Mouse (Mus musculus): Measurements from ENCODE around the gene Pik3r1. TPM values are rescaled to one million over a fixed set of nuclear protein-coding genes. Genes with fewer than 3 reads are reported as not detected.
A peak's percentile ranks its signal among the peaks of the same experiment; 100 is the strongest.

Pik3r1 gene
- polyA plus RNA-seq, 1 experiment: 35.2 TPM

GRCm38 (mm10) chr13:101699742-101700141, 68.3 kb downstream of the Pik3r1 start:
- Histone ChIP-seq H3K27me3 (ENCODE audit: control insufficient read depth, insufficient read depth, low read length) (no peaks in the 10 kb centered on the region), H3K4me1 (replicated peaks; ENCODE audit: control insufficient read depth, insufficient read depth, low read length) (peaks cover 40% of the 10 kb centered on the region), H3K27ac (ENCODE audit: control insufficient read depth, insufficient read depth, low read length) (no peak overlapping the region), H3K36me3 (ENCODE audit: control insufficient read depth, insufficient read depth, low read length) (peaks cover 25% of the 10 kb centered on the region), H3K4me3 (ENCODE audit: control insufficient read depth, insufficient read depth, low read length) (no peak overlapping the region)
- 69% methylated on average over 5 of the region's 5 CpGs for WGBS
- no peak for DNase-seq
- no peak for TF ChIP-seq POLR2A (IDR thresholded peaks at IDR 0.05; ENCODE audit: control insufficient read depth, extremely low read depth, insufficient read depth, low read length, poor library complexity)
- TF ChIP-seq CTCF (IDR thresholded peaks at IDR 0.05; ENCODE audit: borderline replicate concordance, control insufficient read depth, extremely low read depth, insufficient read depth, low read length, poor library complexity): no peak

GRCm38 (mm10) chr13:101697966-101698365, 70.1 kb downstream of the Pik3r1 start:
- Histone ChIP-seq H3K4me3 (ENCODE audit: control insufficient read depth, insufficient read depth, low read length) (no peak overlapping the region), H3K4me1 (replicated peaks; ENCODE audit: control insufficient read depth, insufficient read depth, low read length) (peaks cover 44% of the 10 kb centered on the region), H3K27me3 (ENCODE audit: control insufficient read depth, insufficient read depth, low read length) (no peaks in the 10 kb centered on the region), H3K27ac (ENCODE audit: control insufficient read depth, insufficient read depth, low read length) (no peak overlapping the region), H3K36me3 (ENCODE audit: control insufficient read depth, insufficient read depth, low read length) (peaks cover 25% of the 10 kb centered on the region)
- DNase-seq: no peak
- WGBS: 80% methylated on average over 5 of the region's 5 CpGs
- TF ChIP-seq POLR2A (IDR thresholded peaks at IDR 0.05; ENCODE audit: control insufficient read depth, extremely low read depth, insufficient read depth, low read length, poor library complexity): no peak
- no peak for TF ChIP-seq CTCF (IDR thresholded peaks at IDR 0.05; ENCODE audit: borderline replicate concordance, control insufficient read depth, extremely low read depth, insufficient read depth, low read length, poor library complexity)

DNA sequence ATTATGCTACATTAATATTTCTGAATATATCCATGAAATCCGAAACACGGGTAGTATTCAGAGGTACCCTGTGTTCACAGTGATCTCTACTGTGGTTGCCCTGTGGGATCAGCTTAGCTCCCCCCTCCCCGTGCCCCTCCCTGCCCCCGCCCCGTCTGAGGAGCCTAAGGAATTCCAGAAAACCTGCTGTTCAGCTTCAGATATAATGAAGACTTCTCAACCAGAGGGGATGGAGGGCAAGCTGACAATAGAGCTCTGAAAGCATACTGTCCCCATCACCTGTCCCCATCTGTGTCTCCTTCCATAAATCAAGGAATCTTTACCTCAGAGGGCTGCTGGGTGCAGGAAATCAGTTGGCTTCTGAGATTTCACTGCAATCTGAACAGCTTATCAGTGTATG, 70.6 kb downstream of the Pik3r1 start:
- DNase-seq: no peak
- H3K27ac ChIP-seq (ENCODE audit: control insufficient read depth, insufficient read depth, low read length): no peak overlapping the region; the same call in 1 of the 2 replicates
- WGBS: 91% methylated on average over 5 of the region's 5 CpGs
- H3K36me3 ChIP-seq (ENCODE audit: control insufficient read depth, insufficient read depth, low read length): peaks cover 25% of the 10 kb centered on the region
- H3K27me3 ChIP-seq (ENCODE audit: control insufficient read depth, insufficient read depth, low read length): no peaks in the 10 kb centered on the region
- TF ChIP-seq CTCF (IDR thresholded peaks at IDR 0.05; ENCODE audit: borderline replicate concordance, control insufficient read depth, extremely low read depth, insufficient read depth, low read length, poor library complexity) (no peak), POLR2A (IDR thresholded peaks at IDR 0.05; ENCODE audit: control insufficient read depth, extremely low read depth, insufficient read depth, low read length, poor library complexity) (no peak)
- peaks cover 41% of the 10 kb centered on the region for H3K4me1 ChIP-seq (replicated peaks; ENCODE audit: control insufficient read depth, insufficient read depth, low read length)
- H3K4me3 ChIP-seq (ENCODE audit: control insufficient read depth, insufficient read depth, low read length): no peak overlapping the region

DNA sequence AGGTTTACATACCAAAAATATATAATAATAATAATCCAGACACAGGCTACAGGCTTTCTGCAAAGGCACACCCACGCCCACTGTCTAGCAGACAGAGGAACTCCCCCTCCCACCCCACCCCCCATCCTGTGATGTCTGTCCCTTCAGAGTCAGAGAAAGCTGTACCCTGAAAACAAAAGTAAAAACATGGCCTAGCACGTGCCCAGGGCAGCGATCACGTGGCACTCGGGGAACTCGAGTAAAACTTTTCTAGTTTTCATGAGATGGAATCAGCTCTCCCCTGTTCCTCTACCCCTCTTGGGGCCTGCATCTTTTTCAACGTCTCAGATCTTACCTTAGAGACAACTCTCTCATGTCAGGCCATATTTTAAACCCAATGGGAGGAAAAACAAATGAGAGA, 71.2 kb downstream of the Pik3r1 start:
- 5% methylated on average over 7 of the region's 7 CpGs for WGBS

DNA sequence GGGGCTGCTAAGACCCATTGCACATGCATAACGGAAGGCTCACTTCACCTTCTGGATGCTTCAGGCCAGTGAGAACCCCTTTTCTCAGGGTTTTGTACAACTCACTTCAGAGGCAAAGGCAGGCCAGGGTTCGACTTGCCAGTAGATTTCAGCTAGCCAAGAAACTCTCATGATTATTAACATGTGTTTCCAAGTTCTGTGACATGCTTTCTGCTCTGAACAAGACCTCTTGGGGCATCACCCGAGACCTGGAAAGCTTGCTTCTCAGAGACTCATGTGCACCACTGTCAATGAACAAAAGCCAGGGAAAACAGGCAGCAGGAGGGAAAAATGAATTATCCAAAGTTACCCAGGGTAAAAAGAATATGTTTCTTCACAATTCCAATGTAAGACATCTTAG, 71.7 kb downstream of the Pik3r1 start:
- Histone ChIP-seq H3K4me3 (ENCODE audit: control insufficient read depth, insufficient read depth, low read length) (no peak overlapping the region), H3K27ac (ENCODE audit: control insufficient read depth, insufficient read depth, low read length) (peak overlapping the region; percentile 61; the same call in 1 of the 2 replicates), H3K36me3 (ENCODE audit: control insufficient read depth, insufficient read depth, low read length) (peaks cover 20% of the 10 kb centered on the region), H3K27me3 (ENCODE audit: control insufficient read depth, insufficient read depth, low read length) (no peaks in the 10 kb centered on the region), H3K4me1 (replicated peaks; ENCODE audit: control insufficient read depth, insufficient read depth, low read length) (peaks cover 39% of the 10 kb centered on the region)
- 68% methylated on average over 3 of the region's 3 CpGs for WGBS
- TF ChIP-seq CTCF (IDR thresholded peaks at IDR 0.05; ENCODE audit: borderline replicate concordance, control insufficient read depth, extremely low read depth, insufficient read depth, low read length, poor library complexity): no peak
- no peak for TF ChIP-seq POLR2A (IDR thresholded peaks at IDR 0.05; ENCODE audit: control insufficient read depth, extremely low read depth, insufficient read depth, low read length, poor library complexity)
- DNase-seq: no peak

More for the DNA sequence above, 71.2 kb downstream of the Pik3r1 start:
- peak; percentile 60 for DNase-seq
- H3K36me3 ChIP-seq (ENCODE audit: control insufficient read depth, insufficient read depth, low read length): peaks cover 25% of the 10 kb centered on the region
- H3K27me3 ChIP-seq (ENCODE audit: control insufficient read depth, insufficient read depth, low read length): no peaks in the 10 kb centered on the region
- H3K4me3 ChIP-seq (ENCODE audit: control insufficient read depth, insufficient read depth, low read length): no peak overlapping the region
- peaks cover 40% of the 10 kb centered on the region for H3K4me1 ChIP-seq (replicated peaks; ENCODE audit: control insufficient read depth, insufficient read depth, low read length)
- no peak for TF ChIP-seq POLR2A (IDR thresholded peaks at IDR 0.05; ENCODE audit: control insufficient read depth, extremely low read depth, insufficient read depth, low read length, poor library complexity)
- no peak for TF ChIP-seq CTCF (IDR thresholded peaks at IDR 0.05; ENCODE audit: borderline replicate concordance, control insufficient read depth, extremely low read depth, insufficient read depth, low read length, poor library complexity)
- H3K27ac ChIP-seq (ENCODE audit: control insufficient read depth, insufficient read depth, low read length): 0 out of 2 replicates have a peak overlapping the region, but pooled peaks have one; percentile 1

- TF ChIP-seq POLR2A (IDR thresholded peaks at IDR 0.05; ENCODE audit: control insufficient read depth, extremely low read depth, insufficient read depth, low read length, poor library complexity) (no peak), CTCF (IDR thresholded peaks at IDR 0.05; ENCODE audit: borderline replicate concordance, control insufficient read depth, extremely low read depth, insufficient read depth, low read length, poor library complexity) (no peak)
- 4% methylated on average over 7 of the region's 7 CpGs for WGBS
- no peak overlapping the region for H3K4me3 ChIP-seq (ENCODE audit: control insufficient read depth, insufficient read depth, low read length)
- H3K27me3 ChIP-seq (ENCODE audit: control insufficient read depth, insufficient read depth, low read length): no peaks in the 10 kb centered on the region
- peaks cover 16% of the 10 kb centered on the region for H3K36me3 ChIP-seq (ENCODE audit: control insufficient read depth, insufficient read depth, low read length)
- peaks cover 43% of the 10 kb centered on the region for H3K4me1 ChIP-seq (replicated peaks; ENCODE audit: control insufficient read depth, insufficient read depth, low read length)
- no peak overlapping the region for H3K27ac ChIP-seq (ENCODE audit: control insufficient read depth, insufficient read depth, low read length)
- peak; percentile 87 for DNase-seq
Measured at GRCm38 (mm10) chr13:101695876-101696275, 72.1 kb downstream of the Pik3r1 start.

All from thymus, adult 2 months (tissue).